Mouse (Mus musculus): Measurements from ENCODE around the gene Aatk. TPM values are rescaled to one million over a fixed set of nuclear protein-coding genes. Genes with fewer than 3 reads are reported as not detected.

Aatk gene
- total RNA-seq, 2 experiments from 2014 or later = 4.3 to 4.7 TPM

- DNase-seq (ENCODE audit: low spot score) = no peak
- intact Hi-C loops (cut with DNase I) = no loop called here
These were observed 9.2 kb upstream of the Aatk start for GRCm38 (mm10) chr11:120055953-120056732.

- DNase-seq (ENCODE audit: low spot score) = no peak
- intact Hi-C loops (cut with DNase I) = no loop called here
These were observed 6.9 kb upstream of the Aatk start for GRCm38 (mm10) chr11:120053846-120054245.

- no peak for DNase-seq (ENCODE audit: low spot score)
- intact Hi-C loops (cut with DNase I) = no loop called here
These were observed 5.3 kb upstream of the Aatk start for GRCm38 (mm10) chr11:120052274-120052673.

DNA sequence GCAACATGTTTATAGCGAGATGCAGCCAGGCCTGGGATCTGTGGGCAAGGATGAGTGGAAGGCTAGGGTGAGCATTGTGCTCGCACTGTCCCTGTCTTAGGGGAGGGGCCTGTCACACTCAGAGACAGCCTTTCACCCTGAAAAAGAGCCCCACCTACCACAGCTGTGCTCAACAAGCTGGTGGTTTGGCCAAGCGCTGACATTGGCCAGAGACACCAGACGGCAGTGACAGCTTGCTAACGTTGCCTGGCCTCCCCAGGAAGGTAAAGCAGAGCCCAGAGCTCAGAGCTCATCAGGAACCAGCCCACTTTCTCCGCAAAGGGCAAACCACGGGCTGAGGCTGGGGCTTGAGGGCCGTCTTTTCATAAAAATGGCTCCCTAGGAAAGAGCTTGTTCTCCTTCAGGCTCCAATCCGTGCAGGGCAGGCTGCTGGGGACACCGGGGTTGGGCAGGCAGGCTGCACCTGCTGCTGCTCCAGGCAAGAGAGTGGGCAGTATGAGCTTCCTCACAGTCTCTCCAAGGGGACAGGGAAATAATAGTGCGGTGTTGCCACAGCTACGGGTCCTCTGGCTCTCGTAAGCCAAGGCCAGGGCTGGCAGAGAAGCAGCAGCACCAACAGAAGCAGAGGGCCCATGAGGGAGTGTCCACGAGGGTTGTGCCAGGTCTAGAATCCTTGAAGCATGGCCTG lies 4.3 kb upstream of the Aatk start:
- intact Hi-C loops (cut with DNase I) = no loop called here
- no peak for DNase-seq (ENCODE audit: low spot score)

GRCm38 (mm10) chr11:120049067-120049466 lies 2.1 kb upstream of the Aatk start:
- intact Hi-C loops (cut with DNase I) = no loop called here
- DNase-seq (ENCODE audit: low spot score) = no peak

- no peak for DNase-seq (ENCODE audit: low spot score)
- intact Hi-C loops (cut with DNase I) = no loop called here
These were observed 1.2 kb upstream of the Aatk start for GRCm38 (mm10) chr11:120048252-120048556.

GRCm38 (mm10) chr11:120047531-120048251 lies 724 bp upstream of the Aatk start:
- intact Hi-C loops (cut with DNase I) = no loop called here
- DNase-seq (ENCODE audit: low spot score) = no peak

- DNase-seq (ENCODE audit: low spot score) = no peak
- intact Hi-C loops (cut with DNase I) = no loop called here
These were observed 971 bp downstream of the Aatk start for GRCm38 (mm10) chr11:120045839-120046552.

DNA sequence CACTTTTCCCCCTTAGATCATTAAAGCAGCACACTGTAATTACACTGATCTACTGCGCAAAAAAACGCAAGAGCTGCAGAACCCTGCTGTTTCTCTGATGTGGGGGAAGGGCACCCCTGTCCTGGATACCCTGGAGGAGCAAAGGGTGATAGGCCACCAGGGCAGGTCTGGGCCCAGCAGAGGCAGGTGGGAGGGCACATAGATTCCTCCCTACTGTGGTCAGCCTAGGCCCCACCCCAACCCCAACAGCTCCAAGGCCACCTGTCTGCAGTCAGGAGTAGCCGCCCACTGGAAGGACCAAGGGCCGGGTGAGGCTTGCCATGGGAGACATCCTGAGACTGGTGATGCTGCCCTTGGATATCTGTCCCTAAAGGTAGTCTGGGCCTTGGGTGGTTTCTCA lies 1.6 kb downstream of the Aatk start:
- intact Hi-C loops (cut with DNase I) = no loop called here
- DNase-seq (ENCODE audit: low spot score) = no peak

DNA sequence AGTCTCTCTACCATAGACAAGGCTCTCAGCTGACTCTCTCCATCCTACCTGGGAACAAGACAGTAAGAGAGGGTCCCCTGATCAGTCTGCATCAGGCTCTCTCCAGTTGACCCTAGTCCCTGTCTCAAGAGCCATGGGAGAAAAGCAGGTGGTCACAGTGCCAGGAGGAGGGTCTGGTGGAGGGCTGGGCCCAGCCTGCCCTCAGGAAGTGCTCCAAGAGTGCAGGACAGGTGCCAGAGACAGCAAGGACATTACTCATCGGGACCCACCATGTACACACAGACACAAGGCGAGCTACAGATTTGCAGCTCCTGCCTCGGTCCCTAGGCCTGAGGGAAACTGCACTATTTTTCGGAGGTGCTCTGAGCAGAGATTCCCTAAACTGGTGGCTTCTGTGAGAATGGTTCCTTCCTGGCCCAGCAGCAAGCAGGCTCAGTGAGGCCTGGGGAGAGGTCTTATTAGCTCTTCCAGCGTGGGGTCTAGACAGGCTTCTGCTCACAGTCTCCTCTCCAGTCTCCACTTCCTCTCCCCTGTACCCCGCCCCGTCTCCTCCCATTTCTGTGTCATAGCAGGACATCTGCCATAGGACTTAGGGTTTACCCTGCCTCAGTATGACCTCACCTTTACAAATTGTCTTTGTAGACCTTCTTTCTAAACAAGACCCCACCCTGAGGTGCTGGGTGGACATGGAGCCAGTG lies 4.7 kb downstream of the Aatk start:
- intact Hi-C loops (cut with DNase I) = no loop called here

DNA sequence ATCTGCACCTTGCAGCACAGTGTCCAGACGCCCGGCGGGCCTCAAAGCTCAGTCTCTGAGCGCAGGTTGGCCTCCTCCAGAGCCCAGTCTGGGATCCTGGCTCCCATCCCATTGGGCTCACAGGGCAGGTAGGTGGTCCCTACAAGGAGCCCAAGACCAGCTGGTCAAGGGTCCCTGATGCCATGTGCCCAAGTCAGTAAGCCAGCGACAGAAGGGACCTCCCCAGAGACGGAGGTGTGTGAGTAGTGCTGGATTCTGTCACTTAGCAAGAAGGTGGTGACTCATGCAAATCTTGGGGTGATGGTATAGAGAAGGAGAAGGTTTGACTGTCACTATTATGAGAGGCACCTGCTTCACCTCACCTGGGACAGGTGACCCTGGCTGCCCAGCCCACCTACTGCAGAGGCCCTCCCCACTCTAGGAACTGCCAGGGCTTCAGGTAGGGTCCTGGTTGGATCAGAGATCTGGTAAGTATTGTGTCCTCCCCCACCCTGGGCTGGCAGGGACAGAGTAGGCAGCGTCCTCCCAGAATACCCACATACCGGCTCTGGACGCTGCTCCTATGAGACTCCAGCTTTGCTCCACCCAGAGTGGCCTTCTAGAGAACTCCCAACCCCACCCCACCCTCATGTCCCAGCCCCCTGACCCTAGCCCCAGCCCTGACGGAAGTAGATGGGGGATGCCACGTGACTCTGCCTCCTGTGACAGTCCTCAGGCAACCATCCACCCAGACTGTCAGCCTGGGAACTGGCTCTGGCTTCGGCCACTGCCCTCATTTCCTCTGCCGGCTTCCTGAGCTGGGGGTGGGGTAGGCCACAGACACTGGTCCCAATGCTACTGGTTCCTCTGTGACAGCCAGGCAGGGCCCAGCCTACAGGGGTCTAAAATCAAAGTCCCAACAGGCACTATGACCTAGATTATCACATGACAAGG lies 5.5 kb downstream of the Aatk start:
- peak; percentile 81 for DNase-seq (ENCODE audit: low spot score)
- intact Hi-C loops (cut with DNase I) = no loop called here

More for the DNA sequence above, 4.7 kb downstream of the Aatk start:
- no peak for DNase-seq (ENCODE audit: low spot score)

GRCm38 (mm10) chr11:120040440-120040839 lies 6.5 kb downstream of the Aatk start:
- no peak for DNase-seq (ENCODE audit: low spot score)
- intact Hi-C loops (cut with DNase I) = no loop called here

- intact Hi-C loops (cut with DNase I) = no loop called here
These were observed 7.4 kb downstream of the Aatk start for GRCm38 (mm10) chr11:120039581-120039980.

GRCm38 (mm10) chr11:120034762-120035161 lies 12.2 kb downstream of the Aatk start:
- intact Hi-C loops (cut with DNase I) = loop anchor here (5.0 kb wide), 1 partner anchor 68 kb away; no protein-coding TSS in a partner anchor
- DNase-seq (ENCODE audit: low spot score) = no peak

More at GRCm38 (mm10) chr11:120039581-120039980, 7.4 kb downstream of the Aatk start:
- no peak for DNase-seq (ENCODE audit: low spot score)

DNA sequence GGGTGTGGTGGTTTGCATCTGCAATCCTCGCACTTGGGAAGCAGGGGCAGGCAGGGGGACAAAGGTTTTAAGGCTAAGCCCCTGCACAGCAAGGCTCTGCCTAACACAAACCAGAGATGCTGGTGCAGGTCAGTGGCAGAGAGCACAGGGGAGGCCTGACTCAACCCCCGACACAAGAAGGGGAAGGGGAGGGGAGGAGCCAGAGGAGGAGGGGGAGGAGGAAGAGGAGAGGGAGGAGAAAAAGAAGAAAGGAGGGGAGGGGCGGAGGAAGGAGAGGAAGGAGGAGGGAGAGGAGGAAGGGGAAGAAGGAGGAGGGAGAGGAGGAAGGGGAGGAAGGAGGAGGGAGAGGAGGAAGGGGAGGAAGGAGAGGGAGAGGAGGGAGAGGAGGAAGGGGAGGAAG lies 12.7 kb downstream of the Aatk start:
- intact Hi-C loops (cut with DNase I) = loop anchor here (5.0 kb wide), 1 partner anchor 68 kb away; no protein-coding TSS in a partner anchor
- DNase-seq (ENCODE audit: low spot score) = no peak

GRCm38 (mm10) chr11:120033473-120033872 lies 13.5 kb downstream of the Aatk start:
- intact Hi-C loops (cut with DNase I) = loop anchor here (5.0 kb wide), 1 partner anchor 69 kb away; no protein-coding TSS in a partner anchor
- DNase-seq (ENCODE audit: low spot score) = no peak

DNA sequence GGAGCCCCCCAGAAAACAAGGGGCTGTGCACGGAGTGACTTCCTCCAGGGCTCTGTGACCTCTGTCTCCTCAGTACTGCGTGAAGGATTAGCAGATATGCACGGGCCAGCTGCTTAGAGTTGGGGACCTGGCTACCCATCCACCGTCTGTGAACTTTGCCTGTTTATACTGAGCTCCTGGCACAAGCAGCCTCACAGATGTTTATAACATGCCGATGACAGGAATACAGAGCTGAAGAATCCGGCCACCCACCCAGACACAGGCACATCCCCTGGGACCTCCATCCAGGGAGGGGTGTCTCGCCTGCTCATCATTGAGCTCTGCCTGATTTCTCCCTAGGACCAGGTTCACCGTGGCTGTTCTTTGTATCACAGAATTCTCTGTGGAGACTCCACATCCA lies 14.9 kb downstream of the Aatk start:
- DNase-seq (ENCODE audit: low spot score) = no peak
- intact Hi-C loops (cut with DNase I) = loop anchor here (5.0 kb wide), 1 partner anchor 70 kb away; no protein-coding TSS in a partner anchor

DNA sequence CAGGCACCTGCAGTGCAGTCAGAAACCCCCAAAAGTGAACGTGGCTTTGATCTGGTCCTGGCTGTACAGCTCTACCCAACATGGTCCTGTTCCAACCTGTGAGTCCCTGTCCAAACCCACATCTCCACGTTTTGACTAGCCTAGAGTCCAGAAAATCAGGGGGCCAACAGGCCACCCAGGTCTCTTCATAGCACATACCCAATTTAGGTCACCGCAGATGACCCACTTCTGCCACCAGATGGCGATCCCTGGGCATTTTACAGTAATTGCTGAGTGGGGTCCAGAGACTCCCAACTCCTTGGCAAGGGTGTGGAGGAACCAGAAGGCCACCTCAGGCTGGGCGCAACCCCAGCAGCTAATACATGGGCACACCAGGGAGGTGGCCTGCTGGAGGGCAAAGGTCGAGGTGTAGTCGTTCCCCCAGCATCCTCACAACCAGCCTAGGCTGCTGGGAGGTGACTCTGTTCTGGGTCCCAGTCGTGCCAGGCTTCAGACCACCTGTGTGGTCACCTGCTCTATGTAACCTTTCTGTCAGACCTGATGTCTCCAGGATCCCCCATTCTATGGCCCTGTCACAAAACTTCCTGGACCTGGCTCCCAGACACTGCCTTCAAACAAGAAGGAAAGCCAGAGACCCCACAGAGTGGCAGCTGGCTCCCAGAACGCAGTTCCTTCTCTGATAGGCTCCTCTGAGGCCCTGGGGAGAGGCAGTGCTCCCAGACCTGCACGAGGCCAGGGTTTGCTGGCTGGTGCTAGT lies 16.6 kb downstream of the Aatk start:
- DNase-seq (ENCODE audit: low spot score) = no peak
- intact Hi-C loops (cut with DNase I) = loop anchor here (1.0 to 5.0 kb wide), 2 partner anchors 35 to 72 kb away; no protein-coding TSS in a partner anchor

Measured in heart, postnatal 25 days (tissue).